Mouse (Mus musculus) neural tube, embryonic 12.5 days (tissue): ENCODE results near the gene 9430038I01Rik. TPM values are rescaled to one million over a fixed set of nuclear protein-coding genes. Genes with fewer than 3 reads are reported as not detected.

ENCODE experiments used
- ATAC-seq: fragments of 200-750 bp; cut with Nextera tagmentation; 2 replicates; pipeline ENCODE4 v1.8.0; 2017; ENCODE audit warnings: low read depth, mild to moderate bottlenecking, moderate TSS enrichment, moderate library complexity; ENCODE audit not compliant: low FRiP score
- H3K27ac ChIP-seq: fragments of 300-500 bp; sonication (generic); 2 replicates; pipeline ENCODE4 v1.5.1; 2016
- H3K27me3 ChIP-seq: fragments of 300-500 bp; sonication (generic); replicated peaks from 2 replicates; pipeline ENCODE4 v1.6.1; 2016; ENCODE audit warnings: mild to moderate bottlenecking
- H3K36me3 ChIP-seq: fragments of 300-500 bp; sonication (generic); 2 replicates; pipeline ENCODE4 v1.6.1; 2016; ENCODE audit warnings: mild to moderate bottlenecking
- H3K4me1 ChIP-seq: fragments of 300-500 bp; sonication (generic); 2 replicates; pipeline ENCODE4 v1.6.1; 2016
- H3K4me2 ChIP-seq: fragments of 300-500 bp; sonication (generic); replicated peaks from 2 replicates; pipeline ENCODE4 v1.6.1; 2016; ENCODE audit warnings: mild to moderate bottlenecking
- H3K4me3 ChIP-seq: fragments of 300-500 bp; sonication (generic); 2 replicates; pipeline ENCODE4 v1.5.1; 2016
- H3K9ac ChIP-seq: fragments of 300-500 bp; sonication (generic); 2 replicates; pipeline ENCODE4 v1.6.1; 2016; ENCODE audit warnings: mild to moderate bottlenecking
- H3K9me3 ChIP-seq: fragments of 300-500 bp; sonication (generic); 2 replicates; pipeline ENCODE4 v1.6.1; 2016; ENCODE audit warnings: mild to moderate bottlenecking
- WGBS: fragments of 180-500 bp; shearing (Covaris S2); methylation state at CpG from one replicate; pipeline ENCODE4 v1.1.7; 2016; 5-methylcytosine and 5-hydroxymethylcytosine counted together
- polyA plus RNA-seq: library from polyadenylated mRNA; unstranded; fragments of >200 nt; fragmentation: Nextera tagmentation; extraction: Ambion mirVana; gene quantifications from 2 replicates; pipeline ENCODE4 v1.2.1, GENCODE M21; 2016

The 9430038I01Rik gene
- polyA plus RNA-seq, 1 experiment from 2014 or later, result 17.7 TPM

GRCm38 (mm10) chr7:137346860-137347259 is 63.7 kb downstream of the 9430038I01Rik start:
- Histone ChIP-seq H3K9ac (no peak overlapping the region), H3K36me3 (no peaks in the 10 kb centered on the region), H3K9me3 (no peaks in the 10 kb centered on the region), H3K4me2 (no peak overlapping the region), H3K27ac (no peak overlapping the region), H3K27me3 (no peaks in the 10 kb centered on the region), H3K4me3 (no peak overlapping the region), H3K4me1 (no peaks in the 10 kb centered on the region)
- 86% methylated on average over 7 of the region's 7 CpGs for WGBS
- no peak for ATAC-seq

DNA sequence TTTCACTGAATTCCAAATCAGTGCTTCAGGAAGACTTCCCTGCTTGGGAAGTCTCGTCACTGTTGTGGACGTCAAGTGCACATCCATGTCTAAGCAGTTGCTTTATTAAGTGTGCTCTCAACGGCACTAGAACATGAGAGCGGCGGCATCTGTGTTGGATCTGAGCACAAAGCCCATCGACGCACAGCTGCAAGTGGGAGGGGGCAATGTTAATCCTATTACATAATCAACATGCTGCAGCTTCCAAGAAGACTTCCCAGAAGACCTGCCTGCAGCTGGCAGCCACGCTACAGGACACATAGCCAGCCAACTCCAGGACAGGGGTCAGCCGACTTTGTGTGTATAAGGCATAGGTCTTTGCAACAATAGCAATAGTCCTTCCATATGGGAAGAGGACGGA is 64.5 kb downstream of the 9430038I01Rik start:
- Histone ChIP-seq H3K4me2 (no peak overlapping the region), H3K27ac (no peak overlapping the region), H3K4me1 (no peaks in the 10 kb centered on the region), H3K4me3 (no peak overlapping the region), H3K9ac (no peak overlapping the region), H3K9me3 (no peaks in the 10 kb centered on the region), H3K36me3 (no peaks in the 10 kb centered on the region), H3K27me3 (no peaks in the 10 kb centered on the region)
- no peak for ATAC-seq
- 82% methylated on average over 10 of the region's 10 CpGs for WGBS

- Histone ChIP-seq H3K9ac (no peak overlapping the region), H3K27me3 (0 out of 2 replicates have a peak, but pooled peaks cover 3% of the 10 kb centered on the region), H3K9me3 (no peaks in the 10 kb centered on the region), H3K36me3 (no peaks in the 10 kb centered on the region), H3K4me1 (no peaks in the 10 kb centered on the region), H3K4me3 (no peak overlapping the region), H3K4me2 (no peak overlapping the region), H3K27ac (no peak overlapping the region)
- ATAC-seq, result no peak
- 90% methylated on average over 2 of the region's 2 CpGs for WGBS
Observed at GRCm38 (mm10) chr7:137333951-137334350, 76.6 kb downstream of the 9430038I01Rik start.

Other genes starting within 250 kb of the 9430038I01Rik start
- gene Ebf3, start 96.3 kb downstream of the 9430038I01Rik start, polyA plus RNA-seq, result 19.1 and 20.0 TPM in 2 replicates
- 288 and 313 TPM in 2 replicates for gene Glrx3, start 26.9 kb upstream of the 9430038I01Rik start, polyA plus RNA-seq